Mouse (Mus musculus): ENCODE measurements at regions not wholly inside any gene's neighbourhood (a gene's known extent, or its start where the extent isn't known, plus 50 kb on each side); places are given as distances from the start of the nearest gene placed in this dataset.

DNA sequence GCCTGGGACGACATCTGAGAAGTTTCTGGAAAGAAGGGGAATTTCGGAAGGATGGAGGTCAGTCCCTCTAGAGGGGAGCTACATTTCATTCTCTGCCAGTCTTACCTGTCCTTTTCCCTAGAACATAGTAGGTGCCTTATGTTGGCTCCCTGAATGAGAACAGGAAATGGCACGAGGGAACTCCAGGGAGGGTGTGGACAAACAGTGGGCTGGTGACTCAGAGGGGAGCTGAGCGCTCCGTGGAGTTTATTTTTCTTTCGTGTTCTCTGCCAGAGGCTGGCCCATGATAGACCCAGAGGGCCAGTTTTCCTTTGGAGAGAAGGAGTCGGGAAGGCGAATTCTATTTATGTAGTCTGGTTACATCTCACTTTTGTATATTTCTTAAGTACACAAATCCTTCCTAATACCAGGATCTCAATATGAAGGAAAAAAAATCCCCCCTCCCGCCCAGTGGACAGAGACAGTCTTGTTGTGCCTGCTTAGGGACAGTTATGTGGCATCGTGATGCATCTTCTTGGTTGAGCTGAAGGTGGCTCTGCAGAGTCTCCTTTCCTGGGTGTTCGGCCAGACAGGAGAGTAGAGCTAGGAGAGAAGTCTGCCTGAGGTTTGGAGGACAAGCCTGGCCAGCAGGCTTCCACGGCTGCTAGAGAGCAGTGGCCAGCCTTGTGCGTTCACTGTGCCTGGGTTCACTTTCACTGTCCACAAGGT is 84.3 kb upstream of the Rbpj start:
- DNase-seq: no peak

DNA sequence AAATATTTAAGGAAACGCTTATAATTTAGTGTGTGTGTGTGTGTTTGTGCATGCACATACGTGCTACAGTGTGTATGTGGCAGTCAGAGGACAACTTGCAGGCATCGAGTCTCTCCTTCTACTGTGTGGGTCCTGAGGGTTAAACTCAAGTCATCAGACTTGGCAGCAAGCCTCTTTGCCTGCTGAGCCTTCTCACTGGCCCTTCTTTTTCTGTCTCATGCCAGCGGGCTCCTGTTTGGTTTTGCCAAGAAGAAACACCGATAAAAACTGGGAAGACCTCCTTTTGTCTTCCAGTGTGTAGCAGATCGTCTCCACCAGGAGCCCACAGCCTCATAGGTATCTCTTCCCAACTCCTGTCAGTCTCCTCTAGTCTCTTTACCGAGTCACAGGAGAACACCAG is 81.9 kb upstream of the Rbpj start:
- DNase-seq: no peak

DNA sequence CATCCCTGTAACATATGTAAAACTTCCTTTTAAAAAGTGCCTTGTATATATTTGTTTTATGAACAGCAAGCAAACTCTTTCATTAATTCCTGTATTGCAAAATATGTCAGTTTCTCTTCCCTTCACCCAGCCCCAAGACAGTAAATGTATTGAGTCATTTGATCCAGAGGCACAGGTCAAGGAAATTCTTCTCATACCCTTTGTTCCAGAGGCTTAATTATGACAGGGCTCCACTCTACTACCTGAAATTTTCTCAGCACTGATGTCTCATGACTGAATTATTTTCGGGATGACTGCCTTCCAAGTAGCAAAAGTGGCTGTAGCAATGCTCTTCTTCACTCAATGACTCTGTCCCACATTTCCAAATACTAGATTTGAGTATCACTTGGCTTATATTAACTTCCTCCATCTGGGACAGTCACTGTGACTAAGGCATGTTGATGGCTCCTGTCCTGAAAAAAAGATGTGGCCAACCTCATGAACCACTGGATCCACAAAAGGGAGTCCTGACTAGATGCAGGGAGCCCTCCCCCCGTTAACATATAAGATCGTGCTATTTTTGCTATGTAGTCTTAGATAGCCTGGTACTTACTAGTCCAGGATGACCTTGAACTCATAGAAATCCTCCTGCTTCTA is 80.3 kb upstream of the Rbpj start:
- DNase-seq: no peak

DNA sequence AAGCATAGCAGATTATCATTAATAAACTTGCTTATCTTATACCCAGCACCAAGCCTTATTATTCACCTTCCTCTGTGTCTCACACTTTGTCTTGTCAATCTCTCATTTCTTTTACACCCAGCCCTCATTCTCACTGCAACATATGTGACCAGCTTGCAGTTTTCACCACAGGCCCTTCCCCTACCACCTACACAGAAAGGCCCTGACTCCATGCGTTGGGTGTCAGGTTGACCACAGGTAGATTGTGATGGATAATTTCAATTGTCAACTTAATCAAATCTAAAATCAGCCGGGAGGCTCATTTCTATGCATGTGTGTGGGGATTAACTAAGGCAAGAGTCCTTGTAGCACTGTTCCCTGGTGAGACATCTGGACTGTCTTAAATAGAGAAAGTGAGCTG is 72.4 kb upstream of the Rbpj start:
- no peak for DNase-seq

DNA sequence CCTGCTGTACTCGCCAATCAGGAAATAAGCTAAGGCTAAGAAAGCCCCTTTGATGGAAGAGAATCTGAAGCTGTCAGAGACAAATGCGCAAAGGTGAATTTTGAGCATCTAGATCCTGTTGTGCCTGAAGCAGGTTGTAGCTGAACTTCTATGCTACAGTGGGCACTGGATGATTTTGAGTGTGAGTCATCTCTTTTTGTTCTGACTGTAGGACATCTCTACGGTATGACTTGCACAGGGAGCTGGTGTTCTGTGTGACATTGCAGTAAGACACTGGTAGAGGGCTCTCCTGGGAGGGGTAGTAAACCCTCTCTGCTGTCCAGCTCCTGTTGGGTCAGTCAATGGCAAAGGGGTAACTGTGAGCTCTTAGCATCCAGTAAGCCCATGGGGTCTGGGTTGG is 71.4 kb upstream of the Rbpj start:
- no peak for DNase-seq

DNA sequence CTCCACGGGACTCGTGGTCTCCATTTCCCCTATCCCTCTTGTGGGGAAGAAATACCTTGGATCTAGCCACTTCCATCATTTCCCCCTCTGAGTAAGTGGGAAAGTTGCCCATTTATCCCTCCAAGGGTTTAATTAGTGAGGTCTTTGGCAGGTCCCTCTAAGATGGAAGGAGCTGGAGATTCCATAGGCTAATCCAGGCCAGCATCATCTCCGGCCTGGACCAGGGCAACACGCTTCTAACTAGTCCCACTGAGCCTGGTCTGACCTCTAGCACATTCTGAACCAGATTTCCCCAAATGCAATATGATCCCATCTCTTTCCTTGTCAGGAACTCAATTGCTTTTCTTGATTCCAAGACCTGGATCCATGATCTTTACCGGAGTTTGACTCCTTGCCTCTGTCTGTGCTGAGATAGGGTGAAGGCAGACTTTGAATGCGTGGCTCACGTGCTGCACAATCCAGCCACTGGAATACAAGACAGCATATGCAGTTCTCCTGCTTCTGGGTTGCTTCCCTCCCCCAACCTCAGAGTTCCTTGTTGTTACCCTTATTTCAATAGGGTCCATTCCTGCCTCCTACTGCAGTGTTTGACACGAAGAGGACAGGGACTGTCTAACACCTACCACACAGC is 67.4 kb upstream of the Rbpj start:
- no peak for DNase-seq

DNA sequence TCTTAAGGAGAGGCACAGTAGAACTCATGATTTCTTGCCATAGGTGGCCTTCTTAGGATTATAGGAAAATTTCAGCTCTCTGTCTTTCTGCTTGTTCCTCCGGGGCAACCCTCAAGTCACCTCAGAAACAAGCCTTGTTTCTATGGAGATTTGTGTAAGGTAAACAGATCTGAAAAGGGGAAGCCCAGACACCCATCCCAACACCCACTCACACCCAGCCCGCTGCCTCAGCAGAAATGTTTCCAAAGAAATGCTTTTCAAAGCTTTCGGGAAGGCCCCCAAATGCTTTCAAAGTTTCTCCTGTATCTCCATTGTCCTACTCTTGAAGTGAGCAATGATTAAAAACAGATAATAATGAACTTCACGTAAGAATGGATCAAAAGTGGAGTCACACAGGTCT is 64.9 kb upstream of the Rbpj start:
- no peak for DNase-seq

DNA sequence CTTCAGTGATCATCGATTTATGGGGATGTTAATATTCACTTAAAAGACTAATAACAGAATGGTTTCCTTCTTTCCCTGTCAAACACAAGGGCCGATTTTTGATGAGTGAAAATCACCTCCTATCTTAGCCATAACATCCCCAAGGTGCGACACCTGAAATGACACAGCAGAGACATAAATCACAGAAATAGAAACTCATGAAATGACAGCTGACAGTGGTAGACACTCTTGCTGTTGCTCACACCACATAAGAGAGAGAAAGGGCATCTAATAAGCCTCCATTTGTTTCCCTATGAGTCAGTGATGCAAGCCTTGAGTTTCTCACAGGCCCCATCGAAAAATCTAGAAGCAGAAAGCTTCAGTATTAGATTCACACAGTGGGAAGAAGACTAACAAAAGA is 63.9 kb upstream of the Rbpj start:
- no peak for DNase-seq

DNA sequence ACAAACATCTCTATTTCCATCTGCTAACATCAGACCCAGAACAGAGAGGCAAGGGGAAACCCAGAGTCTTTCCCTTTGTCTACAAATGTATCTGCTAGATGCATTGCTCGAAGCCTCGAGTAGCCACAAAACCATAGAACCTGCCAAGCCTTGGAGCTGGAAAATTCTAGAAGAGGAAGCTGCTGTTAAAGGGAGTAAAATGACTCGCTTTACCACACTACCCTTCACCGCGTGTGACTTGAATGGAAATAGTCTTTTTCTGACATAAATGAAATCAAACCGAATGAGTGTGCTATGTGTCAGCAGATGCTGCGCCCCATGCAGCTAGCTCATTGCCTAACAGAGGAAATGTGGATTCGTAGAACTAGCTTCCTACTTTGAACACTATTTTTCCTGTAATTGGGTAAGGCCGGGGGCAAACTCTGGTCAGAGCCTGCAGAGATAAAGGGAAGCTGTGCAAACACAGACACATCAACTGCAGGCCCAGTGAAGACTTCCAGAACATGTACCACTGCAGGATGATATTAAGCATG is 63.3 kb upstream of the Rbpj start:
- DNase-seq: no peak

DNA sequence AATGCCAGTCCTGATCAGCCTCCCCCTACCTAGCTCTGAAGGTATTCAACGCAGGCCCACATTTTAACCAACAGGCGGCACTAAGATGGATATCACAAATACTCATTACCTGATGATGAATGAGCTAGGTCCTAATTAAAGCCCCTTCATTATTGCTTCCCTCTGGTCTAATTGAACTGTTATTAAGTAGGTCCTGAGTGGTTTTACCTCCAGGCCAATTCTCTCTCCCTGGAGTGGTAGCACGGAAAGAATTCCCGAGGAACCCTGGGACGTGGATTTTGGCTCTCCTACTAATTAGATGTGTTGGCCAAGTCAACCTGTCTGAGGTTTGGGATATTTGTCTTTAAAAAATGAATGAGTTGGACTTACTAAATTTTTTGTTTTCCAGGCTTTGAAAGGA is 60.0 kb upstream of the Rbpj start:
- no peak for DNase-seq

DNA sequence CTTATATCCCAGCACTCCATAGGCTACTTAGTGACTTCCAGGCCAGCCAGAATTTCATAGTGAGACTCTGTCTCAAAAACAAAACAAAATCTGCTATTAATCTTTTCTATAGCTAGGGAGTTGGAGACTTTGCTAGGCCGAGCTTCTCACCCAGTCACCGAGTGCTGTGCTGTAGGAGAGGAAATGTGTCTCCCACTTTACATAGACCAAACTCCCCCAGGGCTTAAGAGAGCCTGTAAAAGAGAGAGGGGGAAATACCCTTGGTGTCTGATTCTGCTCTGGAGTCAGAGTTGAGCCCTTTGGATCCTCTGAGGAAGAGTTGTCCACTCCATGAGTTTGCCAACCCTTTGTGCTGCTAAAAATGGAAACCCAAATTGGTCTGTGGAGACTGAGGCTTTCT is 58.3 kb upstream of the Rbpj start:
- no peak for DNase-seq

DNA sequence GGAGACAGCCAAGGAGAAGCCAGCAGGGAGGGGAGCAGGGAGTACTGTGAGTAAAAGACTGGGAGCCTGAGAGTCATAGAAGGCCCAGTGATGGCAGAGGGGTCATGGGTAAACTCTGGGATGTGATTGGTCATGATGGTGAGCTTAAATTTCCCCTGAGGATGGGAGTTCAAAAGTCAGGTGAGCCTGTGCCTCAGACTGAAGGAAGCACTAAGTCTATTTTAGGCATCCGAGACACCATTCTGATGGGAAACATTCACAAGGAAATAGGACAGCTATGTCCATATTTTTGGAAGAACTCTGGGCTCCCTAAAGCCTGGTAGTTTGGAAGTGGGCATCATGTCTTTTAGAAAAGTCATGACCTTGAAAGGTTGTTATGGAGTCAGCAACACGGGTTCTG is 57.7 kb upstream of the Rbpj start:
- no peak for DNase-seq

DNA sequence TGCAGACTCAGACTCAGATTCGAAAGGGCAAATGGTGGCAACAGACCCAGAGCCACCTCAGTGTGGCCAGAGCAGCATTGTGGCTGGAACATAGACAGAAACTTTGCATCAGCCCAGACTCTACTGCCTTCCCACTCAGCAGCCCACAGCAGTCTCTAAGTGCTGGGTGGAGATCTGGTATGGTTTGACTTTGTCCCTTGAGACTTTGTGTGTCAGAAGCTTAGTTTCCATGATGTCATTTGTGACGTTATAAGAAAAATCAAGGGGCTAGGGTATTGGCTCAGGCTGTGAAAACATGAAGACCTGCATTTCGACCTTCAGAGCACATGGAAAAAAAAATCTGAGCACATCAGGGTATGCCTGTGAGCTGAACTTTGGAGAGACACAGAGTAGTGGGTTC is 56.2 kb upstream of the Rbpj start:
- DNase-seq: no peak

DNA sequence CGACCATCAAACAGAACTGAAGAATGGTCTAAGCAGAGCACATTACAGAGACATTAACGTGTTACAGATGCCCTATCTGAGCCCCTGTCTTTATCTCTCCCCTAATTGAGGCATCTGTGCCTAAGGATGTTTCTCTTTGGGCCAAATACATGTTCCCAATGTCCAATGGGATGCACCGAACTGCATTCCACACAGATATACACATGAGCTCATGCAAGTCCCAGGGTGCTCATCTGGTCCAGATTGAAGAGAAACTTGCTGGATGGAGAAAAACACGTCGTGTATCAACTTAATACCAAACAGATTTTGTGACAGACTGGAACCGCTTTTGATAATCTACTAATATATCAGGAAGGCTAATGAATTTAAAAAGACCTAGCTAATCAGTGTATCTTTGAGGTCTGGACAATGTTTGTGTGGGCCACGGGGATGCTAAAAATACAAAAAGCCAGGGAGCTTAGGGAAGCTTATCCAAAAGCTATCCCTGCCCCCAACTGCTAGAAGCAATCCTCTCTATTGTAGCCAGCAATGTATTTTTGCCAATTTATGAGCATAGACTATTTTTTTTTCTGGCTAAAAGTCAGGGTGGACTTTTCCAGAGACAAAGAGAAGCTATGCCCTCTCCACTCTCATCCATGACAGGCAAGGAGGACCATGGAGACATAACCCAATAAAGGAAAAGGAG is 53.4 kb upstream of the Rbpj start:
- DNase-seq: no peak

DNA sequence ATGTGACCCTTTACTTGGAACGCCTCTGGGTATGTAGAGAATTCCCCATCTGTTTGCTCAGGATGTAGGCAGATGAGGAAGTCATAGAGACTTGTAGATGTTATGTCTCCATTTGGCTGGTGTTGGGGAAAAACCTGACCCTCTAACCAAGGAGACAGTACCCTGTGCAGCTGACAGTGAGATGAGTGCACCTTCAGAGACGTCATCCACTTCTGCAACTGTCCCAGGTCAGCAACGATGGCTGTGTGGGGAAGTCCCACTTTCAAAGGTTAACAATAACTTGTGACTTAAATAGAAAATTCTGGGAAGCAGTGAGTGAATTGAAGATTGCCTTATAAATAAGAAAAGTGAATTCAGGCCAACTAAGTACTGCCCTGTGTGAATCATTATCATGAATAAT is 52.3 kb upstream of the Rbpj start:
- DNase-seq: no peak

DNA sequence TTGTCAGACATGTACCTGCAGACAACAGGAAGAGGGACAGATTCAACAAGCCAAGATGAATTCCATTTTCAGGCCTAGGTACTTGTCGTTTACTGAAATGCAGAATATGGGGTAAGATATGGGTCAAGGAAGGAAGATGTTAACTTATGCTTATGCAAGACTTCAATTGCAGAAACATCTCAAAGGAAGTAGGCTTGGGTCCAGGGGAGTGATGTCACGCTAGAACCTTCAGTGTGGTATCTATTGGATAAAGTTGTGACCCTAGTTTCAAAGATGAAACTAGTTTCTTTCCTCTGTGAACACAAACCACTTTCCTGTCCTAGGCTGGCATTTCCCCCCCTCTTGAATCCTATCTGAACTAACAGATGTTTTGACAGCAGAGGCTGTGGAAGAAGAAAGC is 50.5 kb upstream of the Rbpj start:
- DNase-seq: no peak
